Mouse (Mus musculus): ENCODE measurements around the gene Cish. TPM values are rescaled to one million over a fixed set of nuclear protein-coding genes. Genes with fewer than 3 reads are reported as not detected.

The Cish gene
- polyA plus RNA-seq, 1 experiment from 2014 or later, result 5.4 TPM

- no peak for ATAC-seq (ENCODE audit: low read depth)
Observed at GRCm38 (mm10) chr9:107271177-107271938, 24.5 kb upstream of the Cish start.

GRCm38 (mm10) chr9:107272284-107272683 lies 23.5 kb upstream of the Cish start:
- H3K27ac ChIP-seq (ENCODE audit: low read depth, low read length), result no peak overlapping the region
- no peak overlapping the region for H3K4me3 ChIP-seq (ENCODE audit: low read depth, low read length)
- H3K27me3 ChIP-seq (ENCODE audit: control insufficient read depth, insufficient read depth, low read length), result no peaks in the 10 kb centered on the region
- H3K9ac ChIP-seq (replicated peaks; ENCODE audit: low read depth, low read length), result no peak overlapping the region
- H3K36me3 ChIP-seq (ENCODE audit: control insufficient read depth, insufficient read depth, low read length), result no peaks in the 10 kb centered on the region
- no peaks in the 10 kb centered on the region for H3K9me3 ChIP-seq (ENCODE audit: control insufficient read depth, low read length)
- WGBS, result 83% methylated on average over 4 of the region's 4 CpGs
- H3K4me2 ChIP-seq (ENCODE audit: low read depth, low read length), result no peak overlapping the region
- ATAC-seq (ENCODE audit: low read depth), result no peak
- no peaks in the 10 kb centered on the region for H3K4me1 ChIP-seq (ENCODE audit: control insufficient read depth, insufficient read depth, low read length)

More at GRCm38 (mm10) chr9:107271177-107271938, 24.5 kb upstream of the Cish start:
- Histone ChIP-seq H3K27ac (ENCODE audit: low read depth, low read length) (no peak overlapping the region), H3K9ac (replicated peaks; ENCODE audit: low read depth, low read length) (no peak overlapping the region), H3K4me2 (ENCODE audit: low read depth, low read length) (no peak overlapping the region), H3K9me3 (ENCODE audit: control insufficient read depth, low read length) (no peaks in the 10 kb centered on the region), H3K4me3 (ENCODE audit: low read depth, low read length) (no peak overlapping the region), H3K4me1 (ENCODE audit: control insufficient read depth, insufficient read depth, low read length) (no peaks in the 10 kb centered on the region), H3K36me3 (ENCODE audit: control insufficient read depth, insufficient read depth, low read length) (no peaks in the 10 kb centered on the region), H3K27me3 (ENCODE audit: control insufficient read depth, insufficient read depth, low read length) (no peaks in the 10 kb centered on the region)
- whole genome bisulfite sequencing, result 77% methylated on average over 7 of the region's 7 CpGs

- ATAC-seq (ENCODE audit: low read depth), result no peak
- Histone ChIP-seq H3K9ac (replicated peaks; ENCODE audit: low read depth, low read length) (no peak overlapping the region), H3K4me1 (ENCODE audit: control insufficient read depth, insufficient read depth, low read length) (no peaks in the 10 kb centered on the region), H3K27ac (ENCODE audit: low read depth, low read length) (no peak overlapping the region), H3K9me3 (ENCODE audit: control insufficient read depth, low read length) (no peaks in the 10 kb centered on the region), H3K4me3 (ENCODE audit: low read depth, low read length) (no peak overlapping the region), H3K36me3 (ENCODE audit: control insufficient read depth, insufficient read depth, low read length) (no peaks in the 10 kb centered on the region), H3K27me3 (ENCODE audit: control insufficient read depth, insufficient read depth, low read length) (no peaks in the 10 kb centered on the region), H3K4me2 (ENCODE audit: low read depth, low read length) (no peak overlapping the region)
- 77% methylated on average over 10 of the region's 10 CpGs for WGBS
Observed at GRCm38 (mm10) chr9:107273184-107273583, 22.6 kb upstream of the Cish start.

- WGBS, result 83% methylated on average over 6 of the region's 6 CpGs
- Histone ChIP-seq H3K9ac (replicated peaks; ENCODE audit: low read depth, low read length) (no peak overlapping the region), H3K4me2 (ENCODE audit: low read depth, low read length) (no peak overlapping the region), H3K4me1 (ENCODE audit: control insufficient read depth, insufficient read depth, low read length) (0 out of 2 replicates have a peak, but pooled peaks cover 2% of the 10 kb centered on the region), H3K27me3 (ENCODE audit: control insufficient read depth, insufficient read depth, low read length) (no peaks in the 10 kb centered on the region), H3K4me3 (ENCODE audit: low read depth, low read length) (no peak overlapping the region), H3K27ac (ENCODE audit: low read depth, low read length) (no peak overlapping the region), H3K9me3 (ENCODE audit: control insufficient read depth, low read length) (no peaks in the 10 kb centered on the region), H3K36me3 (ENCODE audit: control insufficient read depth, insufficient read depth, low read length) (no peaks in the 10 kb centered on the region)
- no peak for ATAC-seq (ENCODE audit: low read depth)
Observed at GRCm38 (mm10) chr9:107274751-107275150, 21.1 kb upstream of the Cish start.

- no peaks in the 10 kb centered on the region for H3K9me3 ChIP-seq (ENCODE audit: control insufficient read depth, low read length)
- ATAC-seq (ENCODE audit: low read depth), result no peak
- no peak overlapping the region for H3K9ac ChIP-seq (replicated peaks; ENCODE audit: low read depth, low read length)
- H3K36me3 ChIP-seq (ENCODE audit: control insufficient read depth, insufficient read depth, low read length), result no peaks in the 10 kb centered on the region
- no peak overlapping the region for H3K4me3 ChIP-seq (ENCODE audit: low read depth, low read length)
- H3K4me1 ChIP-seq (ENCODE audit: control insufficient read depth, insufficient read depth, low read length), result 0 out of 2 replicates have a peak, but pooled peaks cover 3% of the 10 kb centered on the region
- H3K27me3 ChIP-seq (ENCODE audit: control insufficient read depth, insufficient read depth, low read length), result no peaks in the 10 kb centered on the region
- H3K27ac ChIP-seq (ENCODE audit: low read depth, low read length), result no peak overlapping the region
- no peak overlapping the region for H3K4me2 ChIP-seq (ENCODE audit: low read depth, low read length)
- WGBS, result 88% methylated on average over 5 of the region's 5 CpGs
Observed at GRCm38 (mm10) chr9:107275710-107276109, 20.1 kb upstream of the Cish start.

GRCm38 (mm10) chr9:107277603-107278002 lies 18.2 kb upstream of the Cish start:
- ATAC-seq (ENCODE audit: low read depth), result no peak
- H3K4me3 ChIP-seq (ENCODE audit: low read depth, low read length), result no peak overlapping the region
- 85% methylated on average over 7 of the region's 7 CpGs for WGBS
- H3K9ac ChIP-seq (replicated peaks; ENCODE audit: low read depth, low read length), result no peak overlapping the region
- no peak overlapping the region for H3K4me2 ChIP-seq (ENCODE audit: low read depth, low read length)
- H3K27ac ChIP-seq (ENCODE audit: low read depth, low read length), result no peak overlapping the region
- no peaks in the 10 kb centered on the region for H3K36me3 ChIP-seq (ENCODE audit: control insufficient read depth, insufficient read depth, low read length)
- 0 out of 2 replicates have a peak, but pooled peaks cover 3% of the 10 kb centered on the region for H3K4me1 ChIP-seq (ENCODE audit: control insufficient read depth, insufficient read depth, low read length)
- H3K27me3 ChIP-seq (ENCODE audit: control insufficient read depth, insufficient read depth, low read length), result no peaks in the 10 kb centered on the region
- H3K9me3 ChIP-seq (ENCODE audit: control insufficient read depth, low read length), result no peaks in the 10 kb centered on the region

- no peaks in the 10 kb centered on the region for H3K27me3 ChIP-seq (ENCODE audit: control insufficient read depth, insufficient read depth, low read length)
- 0 out of 2 replicates have a peak, but pooled peaks cover 3% of the 10 kb centered on the region for H3K4me1 ChIP-seq (ENCODE audit: control insufficient read depth, insufficient read depth, low read length)
- ATAC-seq (ENCODE audit: low read depth), result no peak
- H3K9ac ChIP-seq (replicated peaks; ENCODE audit: low read depth, low read length), result no peak overlapping the region
- no peak overlapping the region for H3K4me2 ChIP-seq (ENCODE audit: low read depth, low read length)
- 48% methylated on average over 4 of the region's 4 CpGs for WGBS
- no peak overlapping the region for H3K4me3 ChIP-seq (ENCODE audit: low read depth, low read length)
- H3K36me3 ChIP-seq (ENCODE audit: control insufficient read depth, insufficient read depth, low read length), result no peaks in the 10 kb centered on the region
- H3K27ac ChIP-seq (ENCODE audit: low read depth, low read length), result no peak overlapping the region
- H3K9me3 ChIP-seq (ENCODE audit: control insufficient read depth, low read length), result no peaks in the 10 kb centered on the region
Observed at GRCm38 (mm10) chr9:107278126-107278525, 17.7 kb upstream of the Cish start.

- Histone ChIP-seq H3K4me1 (ENCODE audit: control insufficient read depth, insufficient read depth, low read length) (0 out of 2 replicates have a peak, but pooled peaks cover 3% of the 10 kb centered on the region), H3K4me2 (ENCODE audit: low read depth, low read length) (no peak overlapping the region), H3K27ac (ENCODE audit: low read depth, low read length) (no peak overlapping the region), H3K9me3 (ENCODE audit: control insufficient read depth, low read length) (no peaks in the 10 kb centered on the region), H3K9ac (replicated peaks; ENCODE audit: low read depth, low read length) (no peak overlapping the region), H3K36me3 (ENCODE audit: control insufficient read depth, insufficient read depth, low read length) (no peaks in the 10 kb centered on the region), H3K4me3 (ENCODE audit: low read depth, low read length) (no peak overlapping the region), H3K27me3 (ENCODE audit: control insufficient read depth, insufficient read depth, low read length) (no peaks in the 10 kb centered on the region)
- ATAC-seq (ENCODE audit: low read depth), result peak; percentile 72
- WGBS, result 50% methylated on average over 8 of the region's 8 CpGs
Observed at GRCm38 (mm10) chr9:107278527-107279377, 17.1 kb upstream of the Cish start.

Measured in neural tube, embryonic 14.5 days (tissue).